Mouse (Mus musculus) liver, embryonic 11.5 days (tissue): ENCODE data around the gene Mxd4. TPM values are rescaled to one million over a fixed set of nuclear protein-coding genes. Genes with fewer than 3 reads are reported as not detected.

Experiments
- ATAC-seq: fragments of 200-750 bp; cut with Nextera tagmentation; replicated peaks from 2 replicates; pipeline ENCODE4 v1.8.0; 2017; ENCODE audit warnings: moderate number of reproducible peaks, mild to moderate bottlenecking, moderate TSS enrichment, moderate library complexity; ENCODE audit not compliant: low FRiP score
- DNase-seq: peaks from one replicate; pipeline ENCODE4 v3.0.0-alpha.2; 2017; ENCODE audit warnings: low spot score
- H3K27ac ChIP-seq: fragments of 300-500 bp; sonication (generic); 2 replicates; pipeline ENCODE4 v1.5.1; 2014; ENCODE audit warnings: mild to moderate bottlenecking, low read depth, low read length, control low read depth
- H3K27me3 ChIP-seq: fragments of 300-500 bp; sonication (generic); replicated peaks from 2 replicates; pipeline ENCODE4 v1.6.1; 2014; ENCODE audit warnings: low read length, mixed read lengths; ENCODE audit not compliant: control insufficient read depth, insufficient read depth
- H3K36me3 ChIP-seq: fragments of 300-500 bp; sonication (generic); 2 replicates; pipeline ENCODE4 v1.6.1; 2014; ENCODE audit warnings: mild to moderate bottlenecking, low read length, moderate library complexity, mixed read lengths; ENCODE audit not compliant: control insufficient read depth, insufficient read depth
- H3K4me1 ChIP-seq: fragments of 300-500 bp; sonication (generic); replicated peaks from 2 replicates; pipeline ENCODE4 v1.6.1; 2014; ENCODE audit warnings: low read length, mixed read lengths; ENCODE audit not compliant: control insufficient read depth, insufficient read depth
- H3K4me2 ChIP-seq: fragments of 300-500 bp; sonication (generic); 2 replicates; pipeline ENCODE4 v1.6.1; 2014; ENCODE audit warnings: mild to moderate bottlenecking, control low read depth, moderate library complexity
- H3K4me3 ChIP-seq: fragments of 300-500 bp; sonication (generic); 2 replicates; pipeline ENCODE4 v1.5.1; 2014; ENCODE audit warnings: low read depth, low read length, control low read depth
- H3K9ac ChIP-seq: fragments of 300-500 bp; sonication (generic); 2 replicates; pipeline ENCODE4 v1.6.1; 2014; ENCODE audit warnings: low read depth, low read length, control low read depth
- H3K9me3 ChIP-seq: fragments of 300-500 bp; sonication (generic); 2 replicates; pipeline ENCODE4 v1.6.1; 2016; ENCODE audit warnings: low read length, inconsistent platforms, mixed read lengths; ENCODE audit not compliant: control insufficient read depth
- WGBS: fragments of 180-500 bp; shearing (Covaris S2); extraction: QIAGEN DNeasy Blood & Tissue Kit; methylation state at CpG from one replicate; pipeline ENCODE4 v1.1.7; 2014; 5-methylcytosine and 5-hydroxymethylcytosine counted together
- polyA plus RNA-seq: library from polyadenylated mRNA; unstranded; fragments of >200 nt; fragmentation: Nextera tagmentation; extraction: Ambion mirVana; gene quantifications from 2 replicates; pipeline ENCODE4 v1.2.1, GENCODE M21; 2014

Mxd4 gene
- polyA plus RNA-seq, 1 experiment from 2014 or later: 12.5 TPM

GRCm38 (mm10) chr5:34194426-34194825 is 6.9 kb upstream of the Mxd4 start:
- H3K27ac ChIP-seq: no peak overlapping the region
- ATAC-seq (no peak), DNase-seq (no peak)
- no peak overlapping the region for H3K9ac ChIP-seq
- H3K27me3 ChIP-seq: no peaks in the 10 kb centered on the region
- H3K4me1 ChIP-seq: no peaks in the 10 kb centered on the region
- 50% methylated on average over 1 of the region's 1 CpGs for WGBS
- no peak overlapping the region for H3K4me3 ChIP-seq
- H3K9me3 ChIP-seq: no peaks in the 10 kb centered on the region
- no peaks in the 10 kb centered on the region for H3K36me3 ChIP-seq
- H3K4me2 ChIP-seq: no peak overlapping the region

GRCm38 (mm10) chr5:34191843-34192242 is 4.3 kb upstream of the Mxd4 start:
- H3K4me1 ChIP-seq: peaks cover 5% of the 10 kb centered on the region
- ATAC-seq (no peak), DNase-seq (no peak)
- H3K4me2 ChIP-seq: no peak overlapping the region
- no peaks in the 10 kb centered on the region for H3K27me3 ChIP-seq
- no peaks in the 10 kb centered on the region for H3K9me3 ChIP-seq
- H3K36me3 ChIP-seq: no peaks in the 10 kb centered on the region
- no peak overlapping the region for H3K9ac ChIP-seq
- H3K27ac ChIP-seq: no peak overlapping the region
- no peak overlapping the region for H3K4me3 ChIP-seq
- 76% methylated on average over 4 of the region's 4 CpGs for WGBS

GRCm38 (mm10) chr5:34191021-34191420 is 3.5 kb upstream of the Mxd4 start:
- Histone ChIP-seq H3K9ac (no peak overlapping the region), H3K27me3 (no peaks in the 10 kb centered on the region), H3K36me3 (no peaks in the 10 kb centered on the region), H3K27ac (no peak overlapping the region), H3K4me1 (peaks cover 8% of the 10 kb centered on the region), H3K4me3 (no peak overlapping the region), H3K9me3 (no peaks in the 10 kb centered on the region), H3K4me2 (no peak overlapping the region)
- DNase-seq: no peak
- WGBS: 55% methylated on average over 4 of the region's 4 CpGs
- no peak for ATAC-seq

- H3K4me3 ChIP-seq: no peak overlapping the region
- no peak overlapping the region for H3K27ac ChIP-seq
- no peaks in the 10 kb centered on the region for H3K9me3 ChIP-seq
- WGBS: 64% methylated on average over 1 of the region's 1 CpGs
- no peak overlapping the region for H3K9ac ChIP-seq
- DNase-seq (no peak), ATAC-seq (no peak)
- no peak overlapping the region for H3K4me2 ChIP-seq
- H3K4me1 ChIP-seq: peaks cover 8% of the 10 kb centered on the region
- H3K36me3 ChIP-seq: no peaks in the 10 kb centered on the region
- H3K27me3 ChIP-seq: no peaks in the 10 kb centered on the region
Measured at GRCm38 (mm10) chr5:34189521-34189920, 2.0 kb upstream of the Mxd4 start.

GRCm38 (mm10) chr5:34188856-34189255 is 1.3 kb upstream of the Mxd4 start:
- ATAC-seq: no peak
- no peak overlapping the region for H3K9ac ChIP-seq
- no peaks in the 10 kb centered on the region for H3K27me3 ChIP-seq
- WGBS: 71% methylated on average over 2 of the region's 2 CpGs
- no peak overlapping the region for H3K4me3 ChIP-seq
- no peaks in the 10 kb centered on the region for H3K36me3 ChIP-seq
- H3K27ac ChIP-seq: no peak overlapping the region
- DNase-seq: no peak
- no peaks in the 10 kb centered on the region for H3K9me3 ChIP-seq
- no peak overlapping the region; the same call in 1 of the 2 replicates for H3K4me2 ChIP-seq
- peaks cover 8% of the 10 kb centered on the region for H3K4me1 ChIP-seq

GRCm38 (mm10) chr5:34186961-34187391 is 544 bp downstream of the Mxd4 start:
- H3K4me3 ChIP-seq: peak overlapping the region; percentile 72
- peak; percentile 53 for DNase-seq
- H3K27me3 ChIP-seq: no peaks in the 10 kb centered on the region
- WGBS: under 1% methylated on average over 43 of the region's 46 CpGs
- ATAC-seq: no peak; the same call in 1 of the 2 replicates
- H3K4me1 ChIP-seq: peaks cover 8% of the 10 kb centered on the region
- H3K9me3 ChIP-seq: no peaks in the 10 kb centered on the region
- peak overlapping the region; percentile 96 for H3K4me2 ChIP-seq
- H3K36me3 ChIP-seq: no peaks in the 10 kb centered on the region
- peak overlapping the region; percentile 73 for H3K27ac ChIP-seq
- H3K9ac ChIP-seq: peak overlapping the region; percentile 62

- peak overlapping the region; percentile 62 for H3K9ac ChIP-seq
- H3K4me3 ChIP-seq: peak overlapping the region; percentile 72
- H3K4me2 ChIP-seq: peak overlapping the region; percentile 96
- H3K9me3 ChIP-seq: no peaks in the 10 kb centered on the region
- peaks cover 8% of the 10 kb centered on the region for H3K4me1 ChIP-seq
- no peaks in the 10 kb centered on the region for H3K36me3 ChIP-seq
- H3K27ac ChIP-seq: peak overlapping the region; percentile 35; the same call in 1 of the 2 replicates
- DNase-seq (no peak), ATAC-seq (no peak)
- 73% methylated on average over 2 of the region's 2 CpGs for WGBS
- H3K27me3 ChIP-seq: no peaks in the 10 kb centered on the region
Measured at GRCm38 (mm10) chr5:34186391-34186790, 1.1 kb downstream of the Mxd4 start.

- Histone ChIP-seq H3K9ac (no peak overlapping the region), H3K4me1 (peaks cover 8% of the 10 kb centered on the region), H3K4me2 (peak overlapping the region; percentile 96), H3K4me3 (no peak overlapping the region), H3K9me3 (no peaks in the 10 kb centered on the region), H3K36me3 (no peaks in the 10 kb centered on the region), H3K27ac (no peak overlapping the region), H3K27me3 (no peaks in the 10 kb centered on the region)
- ATAC-seq (no peak), DNase-seq (no peak)
Measured at GRCm38 (mm10) chr5:34185791-34186190, 1.7 kb downstream of the Mxd4 start.

GRCm38 (mm10) chr5:34185051-34185580 is 2.4 kb downstream of the Mxd4 start:
- Histone ChIP-seq H3K27me3 (no peaks in the 10 kb centered on the region), H3K9me3 (no peaks in the 10 kb centered on the region), H3K9ac (no peak overlapping the region), H3K27ac (no peak overlapping the region), H3K36me3 (no peaks in the 10 kb centered on the region), H3K4me2 (no peak overlapping the region), H3K4me1 (peaks cover 8% of the 10 kb centered on the region), H3K4me3 (no peak overlapping the region)
- ATAC-seq (no peak), DNase-seq (no peak)
- 81% methylated on average over 1 of the region's 1 CpGs for WGBS
